Mouse (Mus musculus) hindbrain, postnatal 0 days (tissue): ENCODE data around the gene Slc18b1. TPM values are rescaled to one million over a fixed set of nuclear protein-coding genes. Genes with fewer than 3 reads are reported as not detected.
"Not testable (repeated sequence)": the region's sequence is repeated elsewhere in the genome, so short reads cannot be mapped to it uniquely, and the experiment has no call there.

ENCODE experiments used
- ATAC-seq: fragments of 200-750 bp; cut with Nextera tagmentation; 2 replicates; pipeline ENCODE4 v1.8.0; 2017; ENCODE audit warnings: mild to moderate bottlenecking, moderate TSS enrichment, moderate library complexity
- DNase-seq: peaks from one replicate; pipeline ENCODE4 v3.0.0-alpha.2; 2015; ENCODE audit warnings: low spot score
- H3K27ac ChIP-seq: fragments of 300-500 bp; sonication (generic); 2 replicates; pipeline ENCODE4 v1.5.1; 2014; ENCODE audit warnings: mild to moderate bottlenecking
- H3K27me3 ChIP-seq: fragments of 300-500 bp; sonication (generic); 2 replicates; pipeline ENCODE4 v1.6.1; 2014; ENCODE audit warnings: low read length, mixed read lengths; ENCODE audit not compliant: insufficient read depth
- H3K36me3 ChIP-seq: fragments of 300-500 bp; sonication (generic); 2 replicates; pipeline ENCODE4 v1.6.1; 2014; ENCODE audit warnings: low read length, mixed read lengths; ENCODE audit not compliant: insufficient read depth
- H3K4me1 ChIP-seq: fragments of 300-500 bp; sonication (generic); 2 replicates; pipeline ENCODE4 v1.6.1; 2014; ENCODE audit warnings: antibody characterized with exemption, low read length, mixed read lengths; ENCODE audit not compliant: insufficient read depth
- H3K4me2 ChIP-seq: fragments of 300-500 bp; sonication (generic); 2 replicates; pipeline ENCODE4 v1.6.1; 2014; ENCODE audit warnings: low read depth, mild to moderate bottlenecking, low read length, moderate library complexity, mixed read lengths
- H3K4me3 ChIP-seq: fragments of 300-500 bp; sonication (generic); 2 replicates; pipeline ENCODE4 v1.5.1; 2014; ENCODE audit warnings: low read length
- H3K9ac ChIP-seq: fragments of 300-500 bp; sonication (generic); replicated peaks from 2 replicates; pipeline ENCODE4 v1.6.1; 2014; ENCODE audit warnings: mild to moderate bottlenecking, low read length, moderate library complexity, mixed read lengths
- H3K9me3 ChIP-seq: fragments of 300-500 bp; sonication (generic); 2 replicates; pipeline ENCODE4 v1.6.1; 2016; ENCODE audit warnings: low read length, mixed read lengths
- CTCF ChIP-seq: IDR thresholded peaks from 2 replicates; pipeline ENCODE4 v1.5.1; 2016; ENCODE audit warnings: antibody characterized with exemption, control low read depth, low read depth
- WGBS: fragments of 180-500 bp; shearing (Covaris S2); extraction: QIAGEN DNeasy Blood & Tissue Kit; methylation state at CpG from one replicate; pipeline ENCODE4 v1.1.7; 2014; 5-methylcytosine and 5-hydroxymethylcytosine counted together
- polyA plus RNA-seq: library from polyadenylated mRNA; unstranded; fragments of >200 nt; fragmentation: Nextera tagmentation; extraction: Ambion mirVana; gene quantifications from 2 replicates; pipeline ENCODE4 v1.2.1, GENCODE M21; 2015
- total RNA-seq: library from RNA; depleted of rRNA; stranded (reverse); fragments of >200 nt; gene quantifications from 2 replicates; pipeline ENCODE4 v1.2.3, GENCODE M21; 2014

Slc18b1 gene
- total and polyA plus RNA-seq, 2 experiments from 2014 or later, result 15.3 to 17.4 TPM

- H3K36me3 ChIP-seq, result peaks cover 8% of the 10 kb centered on the region; the same call in 1 of the 2 replicates
- WGBS, result 23% methylated on average over 2 of the region's 2 CpGs
These were observed 13.8 kb upstream of the Slc18b1 start for GRCm38 (mm10) chr10:23782855-23783492.

GRCm38 (mm10) chr10:23783493-23783884 is 13.3 kb upstream of the Slc18b1 start:
- DNase-seq (no peak), ATAC-seq (no peak)
- 25% methylated on average over 2 of the region's 2 CpGs for WGBS
- H3K4me1 ChIP-seq, result peaks cover 8% of the 10 kb centered on the region
- TF ChIP-seq CTCF, result no peak
- no peak overlapping the region for H3K4me3 ChIP-seq
- no peak overlapping the region for H3K9ac ChIP-seq
- H3K9me3 ChIP-seq, result no peaks in the 10 kb centered on the region
- H3K27me3 ChIP-seq, result no peaks in the 10 kb centered on the region
- peaks cover 8% of the 10 kb centered on the region; the same call in 1 of the 2 replicates for H3K36me3 ChIP-seq
- no peak overlapping the region for H3K4me2 ChIP-seq
- no peak overlapping the region for H3K27ac ChIP-seq

More at GRCm38 (mm10) chr10:23782855-23783492, 13.8 kb upstream of the Slc18b1 start:
- ATAC-seq, result no peak
- no peak for TF ChIP-seq CTCF
- no peak overlapping the region for H3K9ac ChIP-seq
- H3K4me1 ChIP-seq, result peaks cover 8% of the 10 kb centered on the region
- peak; percentile 10 for DNase-seq
- H3K4me3 ChIP-seq, result no peak overlapping the region
- no peaks in the 10 kb centered on the region for H3K9me3 ChIP-seq
- H3K4me2 ChIP-seq, result no peak overlapping the region
- no peak overlapping the region for H3K27ac ChIP-seq
- no peaks in the 10 kb centered on the region for H3K27me3 ChIP-seq

GRCm38 (mm10) chr10:23784121-23784520 is 12.7 kb upstream of the Slc18b1 start:
- no peak overlapping the region for H3K27ac ChIP-seq
- no peak overlapping the region for H3K4me2 ChIP-seq
- H3K9ac ChIP-seq, result no peak overlapping the region
- H3K4me3 ChIP-seq, result no peak overlapping the region
- H3K36me3 ChIP-seq, result peaks cover 8% of the 10 kb centered on the region; the same call in 1 of the 2 replicates
- no peaks in the 10 kb centered on the region for H3K9me3 ChIP-seq
- WGBS, result 36% methylated on average over 2 of the region's 2 CpGs
- DNase-seq (no peak), ATAC-seq (no peak)
- peaks cover 8% of the 10 kb centered on the region for H3K4me1 ChIP-seq
- H3K27me3 ChIP-seq, result no peaks in the 10 kb centered on the region
- TF ChIP-seq CTCF, result no peak

GRCm38 (mm10) chr10:23785599-23785998 is 11.2 kb upstream of the Slc18b1 start:
- H3K4me2 ChIP-seq, result peak overlapping the region; percentile 90
- H3K9me3 ChIP-seq, ATAC-seq, H3K27me3 ChIP-seq, H3K27ac ChIP-seq, H3K4me1 ChIP-seq, DNase-seq, H3K36me3 ChIP-seq: not testable (repeated sequence)
- 51% methylated on average over 7 of the region's 7 CpGs for WGBS
- H3K4me3 ChIP-seq, result peak overlapping the region; percentile 57
- H3K9ac ChIP-seq, result peak overlapping the region; percentile 80; the same call in 1 of the 2 replicates

GRCm38 (mm10) chr10:23786040-23786439 is 10.7 kb upstream of the Slc18b1 start:
- WGBS, result under 1% methylated on average over 4 of the region's 4 CpGs
- TF ChIP-seq CTCF, result no peak
- H3K27ac ChIP-seq, result no peak overlapping the region
- no peak for ATAC-seq
- peak overlapping the region; percentile 80 for H3K9ac ChIP-seq
- H3K36me3 ChIP-seq, result peaks cover 8% of the 10 kb centered on the region; the same call in 1 of the 2 replicates
- no peak for DNase-seq
- no peaks in the 10 kb centered on the region for H3K27me3 ChIP-seq
- peaks cover 8% of the 10 kb centered on the region for H3K4me1 ChIP-seq
- H3K4me3 ChIP-seq, result peak overlapping the region; percentile 57
- H3K9me3 ChIP-seq, result no peaks in the 10 kb centered on the region
- H3K4me2 ChIP-seq, result peak overlapping the region; percentile 90

GRCm38 (mm10) chr10:23786631-23787038 is 10.2 kb upstream of the Slc18b1 start:
- H3K27me3 ChIP-seq, H3K9me3 ChIP-seq, H3K36me3 ChIP-seq, H3K4me1 ChIP-seq, DNase-seq: not testable (repeated sequence)
- peak overlapping the region; percentile 80 for H3K9ac ChIP-seq
- under 1% methylated on average over 23 of the region's 23 CpGs for WGBS
- H3K27ac ChIP-seq, result peak overlapping the region; percentile 76
- peak overlapping the region; percentile 57 for H3K4me3 ChIP-seq
- peak overlapping the region; percentile 90 for H3K4me2 ChIP-seq
- peak; percentile 67 for ATAC-seq
